Mouse (Mus musculus): ENCODE data around the gene Nyap2. TPM values are rescaled to one million over a fixed set of nuclear protein-coding genes. Genes with fewer than 3 reads are reported as not detected.

Gene Nyap2
- polyA plus RNA-seq, 1 experiment, result not detected

GRCm38 (mm10) chr1:81310087-81310626 lies 233.4 kb downstream of the Nyap2 start:
- peak; percentile 28 for DNase-seq
- H3K4me3 ChIP-seq (replicated peaks; ENCODE audit: extremely low read depth, low read depth, low read length), result no peak overlapping the region
- WGBS, result 0% methylated on average over 1 of the region's 1 CpGs
- TF ChIP-seq CTCF (IDR thresholded peaks at IDR 0.05; ENCODE audit: insufficient read depth, low read length) (peak; percentile 49), POLR2A (IDR thresholded peaks at IDR 0.05; ENCODE audit: borderline replicate concordance, extremely low read depth, low read depth, low read length) (no peak)
- no peaks in the 10 kb centered on the region for H3K4me1 ChIP-seq (ENCODE audit: control insufficient read depth, insufficient read depth, low read length)

- no peaks in the 10 kb centered on the region for H3K4me1 ChIP-seq (ENCODE audit: control insufficient read depth, insufficient read depth, low read length)
- no peak for TF ChIP-seq POLR2A (IDR thresholded peaks at IDR 0.05; ENCODE audit: borderline replicate concordance, extremely low read depth, low read depth, low read length)
- TF ChIP-seq CTCF (IDR thresholded peaks at IDR 0.05; ENCODE audit: insufficient read depth, low read length), result peak; percentile 62
- 52% methylated on average over 9 of the region's 9 CpGs for WGBS
- peak; percentile 51 for DNase-seq
- no peak overlapping the region for H3K4me3 ChIP-seq (replicated peaks; ENCODE audit: extremely low read depth, low read depth, low read length)
Measured at GRCm38 (mm10) chr1:81316403-81316994, 239.7 kb downstream of the Nyap2 start.

DNA sequence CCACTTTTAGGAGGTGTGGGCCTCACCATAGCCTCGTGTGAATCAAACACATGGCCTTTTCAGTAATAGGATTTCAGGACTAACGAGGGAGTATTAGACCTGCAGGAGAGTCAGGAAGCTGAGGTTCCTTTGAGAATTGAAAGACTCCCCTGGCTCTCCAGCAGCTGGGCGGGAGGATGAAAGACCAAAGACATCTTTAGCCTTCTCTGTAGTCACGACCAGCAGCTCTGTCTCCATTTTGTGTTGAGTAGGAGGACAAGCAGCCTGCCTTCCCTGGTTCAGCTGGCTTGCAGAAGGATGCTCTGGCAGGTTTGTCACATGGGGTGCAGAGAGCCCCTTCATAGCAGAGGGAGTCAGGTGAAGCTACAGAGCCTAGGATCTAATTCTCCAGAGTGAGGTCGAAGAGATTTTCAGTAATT lies 240.3 kb downstream of the Nyap2 start:
- no peaks in the 10 kb centered on the region for H3K4me1 ChIP-seq (ENCODE audit: control insufficient read depth, insufficient read depth, low read length)
- WGBS, result 74% methylated on average over 5 of the region's 5 CpGs
- no peak for TF ChIP-seq POLR2A (IDR thresholded peaks at IDR 0.05; ENCODE audit: borderline replicate concordance, extremely low read depth, low read depth, low read length)
- H3K4me3 ChIP-seq (replicated peaks; ENCODE audit: extremely low read depth, low read depth, low read length), result no peak overlapping the region
- no peak for DNase-seq

DNA sequence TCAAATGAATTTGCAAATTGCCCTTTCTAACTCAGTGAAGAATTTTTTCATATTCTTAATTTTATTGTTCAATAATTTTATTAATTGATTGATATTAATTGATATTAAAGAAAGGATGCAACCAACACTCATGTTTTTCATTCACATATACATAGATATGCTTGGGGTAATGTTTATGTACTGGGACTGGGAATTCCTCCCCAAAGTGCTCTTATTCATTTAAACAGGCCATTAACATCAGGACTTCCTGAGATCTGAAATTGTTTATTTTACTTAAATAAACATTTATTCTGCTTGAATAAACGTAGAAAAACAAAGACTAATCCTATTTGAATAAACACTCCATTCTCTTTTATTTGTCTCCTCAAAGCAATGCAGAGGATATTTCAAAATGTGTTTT lies 311.0 kb downstream of the Nyap2 start:
- DNase-seq, result no peak
- Histone ChIP-seq H3K4me3 (replicated peaks; ENCODE audit: extremely low read depth, low read depth, low read length) (no peak overlapping the region), H3K4me1 (ENCODE audit: control insufficient read depth, insufficient read depth, low read length) (no peaks in the 10 kb centered on the region)
- TF ChIP-seq POLR2A (IDR thresholded peaks at IDR 0.05; ENCODE audit: borderline replicate concordance, extremely low read depth, low read depth, low read length), result no peak
- TF ChIP-seq CTCF (IDR thresholded peaks at IDR 0.05; ENCODE audit: insufficient read depth, low read length), result no peak
- 6% methylated on average over 1 of the region's 1 CpGs for WGBS

Data from lung, adult 2 months (tissue).